Mouse (Mus musculus) megakaryocyte-erythroid progenitor cell, adult 5-6 weeks (primary cell): Measurements from ENCODE around the gene Eapp. TPM values are rescaled to one million over a fixed set of nuclear protein-coding genes. Genes with fewer than 3 reads are reported as not detected.
"Not testable (repeated sequence)": the region's sequence is repeated elsewhere in the genome, so short reads cannot be mapped to it uniquely, and the experiment has no call there.

Experiments used
- ATAC-seq: replicated peaks from 2 replicates; pipeline ENCODE4 v1.8.0; 2016; ENCODE audit warnings: mild to moderate bottlenecking, inconsistent platforms; ENCODE audit not compliant: severe bottlenecking, poor library complexity, low FRiP score, low TSS enrichment
- total RNA-seq, 2 experiments: library from RNA; stranded (forward) in 1 of 2; stranded (reverse) in 1 of 2; fragments of 200-1000, 215-1000 nt in 1 of 2; fragments of >200 nt in 1 of 2; fragmentation: Nextera tagmentation in 1 of 2; gene quantifications; 2 replicates each; pipeline ENCODE4 v1.2.3; 2014 to 2017

Eapp gene
- total RNA-seq, 2 experiments from 2014 or later: 34.3 to 79.8 TPM

- ATAC-seq: no peak
Measured at GRCm38 (mm10) chr12:54694847-54695510, 718 bp downstream of the Eapp start.

DNA sequence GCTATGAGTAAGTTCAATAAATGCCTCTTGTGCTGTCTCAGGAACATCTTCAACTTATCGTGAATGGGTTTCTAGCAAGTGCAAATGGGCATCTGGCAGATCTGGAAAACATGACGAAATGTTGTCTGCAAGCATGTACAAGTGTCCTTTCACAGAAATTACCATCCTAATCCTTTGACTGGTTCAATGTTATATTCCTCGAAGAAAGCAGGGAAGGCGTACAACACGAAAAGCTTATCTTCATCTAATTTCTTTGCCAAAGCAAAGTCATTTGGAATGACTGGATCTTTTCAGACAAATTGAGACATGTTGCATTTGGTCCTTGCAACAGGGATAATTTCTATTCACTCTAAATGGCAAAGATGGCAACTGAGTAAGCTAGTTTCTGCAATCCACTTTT, 6.6 kb downstream of the Eapp start:
- no peak for ATAC-seq

DNA sequence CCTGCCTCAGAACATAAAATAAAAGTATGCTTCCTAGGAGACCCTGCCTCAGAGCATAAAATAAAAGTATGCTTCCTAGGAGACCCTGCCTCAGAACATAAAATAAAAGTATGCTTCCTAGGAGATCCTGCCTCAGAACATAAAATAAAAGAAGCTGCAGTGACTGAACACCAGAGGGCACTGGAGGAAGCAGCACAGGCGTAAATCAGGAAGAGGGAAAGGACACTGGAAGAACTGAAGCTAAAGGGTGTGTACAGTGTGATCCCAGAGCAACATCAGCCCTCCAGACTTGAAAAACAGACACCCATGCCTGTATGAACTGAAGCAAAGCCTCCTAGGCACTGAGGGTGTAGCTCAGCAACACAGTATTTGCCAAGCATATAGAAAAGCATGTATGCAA, 12.5 kb downstream of the Eapp start:
- peak; percentile 63; the same call in 1 of the 2 replicates for ATAC-seq

- no peak for ATAC-seq
Measured at GRCm38 (mm10) chr12:54676709-54677108, 19.0 kb downstream of the Eapp start.

DNA sequence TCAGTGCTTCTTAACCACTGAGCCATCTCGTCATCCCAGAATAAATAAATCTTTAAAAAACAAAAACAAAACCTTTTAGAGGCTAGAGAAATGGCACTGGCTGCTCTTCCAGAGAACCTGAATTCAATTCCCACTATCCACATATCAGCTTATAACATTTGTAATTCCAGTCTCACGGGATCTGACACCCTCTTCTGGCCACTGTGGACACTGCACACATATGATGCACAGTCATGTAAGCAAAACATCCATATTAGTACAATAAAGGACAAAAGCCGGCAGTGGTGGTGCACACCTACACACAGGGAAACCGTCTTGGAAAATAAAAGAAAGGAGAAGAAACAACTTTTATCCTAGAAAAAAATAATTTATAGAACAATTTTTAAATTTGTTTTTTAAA, 20.3 kb downstream of the Eapp start:
- no peak for ATAC-seq

- ATAC-seq: no peak
Measured at GRCm38 (mm10) chr12:54671262-54671661, 24.4 kb downstream of the Eapp start.

GRCm38 (mm10) chr12:54668141-54668540, 27.6 kb downstream of the Eapp start:
- no peak for ATAC-seq

- ATAC-seq: no peak
Measured at GRCm38 (mm10) chr12:54665526-54665925, 30.2 kb downstream of the Eapp start.

- ATAC-seq: not testable (repeated sequence)
Measured at GRCm38 (mm10) chr12:54661470-54661869, 34.2 kb downstream of the Eapp start.

- no peak for ATAC-seq
Measured at GRCm38 (mm10) chr12:54659901-54660300, 35.8 kb downstream of the Eapp start.

DNA sequence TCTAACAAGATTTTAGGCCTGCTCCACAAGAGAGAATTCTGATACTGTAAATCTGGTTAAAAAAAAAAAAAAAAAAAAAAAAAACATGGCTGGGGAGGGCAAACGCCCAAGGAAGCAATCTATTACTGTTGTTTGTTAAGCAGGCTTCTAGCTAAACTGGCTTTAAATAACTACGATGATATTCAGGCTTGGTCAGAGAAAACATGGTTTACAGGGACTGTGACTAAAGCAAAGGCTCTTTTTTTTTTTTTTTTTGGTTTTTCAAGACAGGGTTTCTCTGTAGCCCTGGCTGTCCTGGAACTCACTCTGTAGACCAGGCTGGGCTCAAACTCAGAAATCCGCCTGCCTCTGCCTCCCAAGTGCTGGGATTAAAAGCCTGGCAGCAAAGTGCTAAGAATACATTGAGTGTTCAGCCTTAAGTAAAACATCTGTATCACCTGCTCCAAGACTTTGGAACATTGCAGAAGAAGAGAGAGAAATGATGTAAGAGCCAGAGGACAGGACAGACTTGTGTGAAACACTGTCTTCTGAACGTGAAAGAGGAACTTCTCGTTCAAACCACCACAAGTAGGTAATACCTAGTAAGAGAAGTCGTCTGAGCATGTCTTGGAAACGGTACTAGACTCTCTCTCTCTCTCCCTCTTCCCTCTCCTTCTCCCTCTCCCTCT, 37.1 kb downstream of the Eapp start:
- no peak for ATAC-seq

DNA sequence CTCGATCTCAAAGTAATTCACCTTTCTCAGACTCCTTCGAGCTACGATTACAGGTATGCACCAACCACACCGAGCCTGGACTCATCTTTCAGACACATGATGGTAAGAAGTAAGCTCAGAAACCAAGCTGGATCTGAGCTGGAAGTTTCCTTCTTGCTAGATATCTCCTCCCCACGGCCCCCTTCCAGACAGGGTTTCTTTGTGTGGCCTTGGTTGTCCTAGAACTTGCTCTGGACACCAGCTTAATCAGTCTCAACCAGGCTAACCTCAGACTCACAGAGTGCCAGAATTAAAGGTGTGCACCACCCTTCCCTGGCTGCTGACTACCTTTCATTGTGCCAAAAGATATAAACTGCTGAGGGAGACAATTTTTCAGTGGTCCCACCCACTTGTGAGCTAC, 37.7 kb downstream of the Eapp start:
- 0 out of 2 replicates have a peak, but pooled peaks have one; percentile 22 for ATAC-seq

DNA sequence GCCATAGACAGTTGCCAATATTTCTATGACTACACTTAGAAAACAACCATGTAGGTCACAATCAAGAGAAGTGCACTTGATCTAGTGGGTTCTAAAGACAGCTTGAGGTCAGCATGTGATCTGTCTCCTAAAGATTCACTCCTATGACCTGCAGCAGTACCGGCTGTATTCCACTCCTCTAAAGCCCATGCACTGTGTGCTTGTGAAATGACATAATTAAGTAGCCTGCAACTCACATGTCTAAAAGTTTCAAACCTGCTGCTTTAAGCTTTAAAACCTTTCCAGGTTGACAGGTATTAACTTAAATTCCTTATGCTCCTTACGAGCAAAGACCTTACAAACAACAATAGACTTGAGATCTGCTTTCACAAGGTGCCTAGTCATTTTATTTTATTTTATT, 38.5 kb downstream of the Eapp start:
- no peak for ATAC-seq

GRCm38 (mm10) chr12:54656396-54657171, 39.1 kb downstream of the Eapp start, which contains the start of gene Sptssa:
Sptssa (minus strand) TSS chr12:54656573.
- ATAC-seq: peak; percentile 88

GRCm38 (mm10) chr12:54656039-54656395, 39.7 kb downstream of the Eapp start:
- ATAC-seq: no peak

GRCm38 (mm10) chr12:54655292-54656038, 40.2 kb downstream of the Eapp start:
- ATAC-seq: no peak

DNA sequence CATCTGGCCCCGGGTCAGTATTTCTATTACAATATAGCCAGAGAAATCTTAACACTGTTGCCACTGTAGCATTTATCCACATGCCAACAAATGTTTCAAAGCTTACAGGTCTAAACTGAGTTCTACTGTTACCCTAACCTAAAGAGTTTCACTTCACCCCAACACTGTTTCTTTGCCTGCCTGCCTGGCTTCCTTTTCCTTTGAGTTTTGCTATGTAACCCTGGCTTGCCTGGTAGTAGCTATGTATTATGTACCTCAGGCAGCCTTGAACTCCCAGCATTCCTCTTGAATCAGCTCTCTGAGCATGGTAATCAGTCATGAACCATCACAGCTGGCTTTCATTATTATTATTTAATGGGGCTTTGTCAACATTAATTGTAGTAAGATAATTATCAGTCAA, 41.0 kb downstream of the Eapp start:
- no peak for ATAC-seq

DNA sequence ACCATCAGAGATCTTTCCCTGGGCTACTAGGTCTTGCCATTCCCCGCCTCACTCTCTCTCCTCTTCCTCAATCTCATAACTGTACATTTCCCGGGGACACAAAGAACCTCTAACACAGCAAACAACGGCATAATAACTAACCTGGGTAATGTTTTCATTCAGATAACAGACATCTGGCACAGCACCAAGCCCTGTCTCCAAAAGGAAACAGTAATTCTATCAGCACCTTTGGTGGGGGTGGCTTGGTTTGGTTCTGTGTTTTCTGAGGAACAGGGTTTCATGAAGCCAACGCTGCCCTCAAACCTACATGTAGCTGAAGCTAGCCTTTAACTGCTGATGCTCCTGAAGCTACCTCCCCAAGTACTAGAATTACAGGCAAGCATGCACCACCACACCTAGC, 41.6 kb downstream of the Eapp start:
- peak; percentile 40 for ATAC-seq

- no peak for ATAC-seq
Measured at GRCm38 (mm10) chr12:54652346-54652745, 43.4 kb downstream of the Eapp start.

- ATAC-seq: no peak
Measured at GRCm38 (mm10) chr12:54651820-54652219, 43.9 kb downstream of the Eapp start.
